Mouse (Mus musculus): ENCODE results near the gene Lag3. TPM values are rescaled to one million over a fixed set of nuclear protein-coding genes. Genes with fewer than 3 reads are reported as not detected.
"Not testable (repeated sequence)": the region's sequence is repeated elsewhere in the genome, so short reads cannot be mapped to it uniquely, and the experiment has no call there.

The Lag3 gene
- polyA plus RNA-seq, 1 experiment from 2014 or later: 3.1 TPM

GRCm38 (mm10) chr6:124907767-124908166, 3.7 kb downstream of the Lag3 start:
- WGBS: 86% methylated on average over 1 of the region's 1 CpGs
- H3K4me3 ChIP-seq: no peak overlapping the region
- peaks cover 43% of the 10 kb centered on the region for H3K4me1 ChIP-seq
- H3K27ac ChIP-seq: no peak overlapping the region
- ATAC-seq (ENCODE audit: low FRiP score, low read depth): no peak
- no peak overlapping the region for H3K9ac ChIP-seq
- H3K27me3 ChIP-seq: peaks cover 22% of the 10 kb centered on the region
- no peak overlapping the region for H3K4me2 ChIP-seq (replicated peaks)
- H3K9me3 ChIP-seq: no peaks in the 10 kb centered on the region
- H3K36me3 ChIP-seq: peaks cover 5% of the 10 kb centered on the region

- H3K27me3 ChIP-seq: peaks cover 13% of the 10 kb centered on the region
- peak overlapping the region; percentile 50 for H3K4me3 ChIP-seq
- H3K27ac ChIP-seq: peak overlapping the region; percentile 97
- no peaks in the 10 kb centered on the region for H3K36me3 ChIP-seq
- H3K4me1 ChIP-seq: peaks cover 23% of the 10 kb centered on the region
- WGBS: 34% methylated on average over 16 of the region's 16 CpGs
- H3K9me3 ChIP-seq: no peaks in the 10 kb centered on the region
- H3K4me2 ChIP-seq (replicated peaks): peak overlapping the region; percentile 72
- H3K9ac ChIP-seq: peak overlapping the region; percentile 70
- ATAC-seq (ENCODE audit: low FRiP score, low read depth): no peak
These were observed 6.3 kb downstream of the Lag3 start for GRCm38 (mm10) chr6:124904991-124905860.

- peaks cover 5% of the 10 kb centered on the region for H3K27me3 ChIP-seq
These were observed 7.1 kb downstream of the Lag3 start for GRCm38 (mm10) chr6:124904161-124904981.

GRCm38 (mm10) chr6:124903580-124904151, 7.8 kb downstream of the Lag3 start:
- H3K36me3 ChIP-seq: no peaks in the 10 kb centered on the region
- H3K4me3 ChIP-seq: peak overlapping the region; percentile 50
- peaks cover 16% of the 10 kb centered on the region for H3K4me1 ChIP-seq
- H3K4me2 ChIP-seq (replicated peaks): peak overlapping the region; percentile 72
- peaks cover 5% of the 10 kb centered on the region; the same call in 1 of the 2 replicates for H3K27me3 ChIP-seq
- no peaks in the 10 kb centered on the region for H3K9me3 ChIP-seq
- WGBS: under 1% methylated on average over 23 of the region's 23 CpGs
- peak; percentile 81 for ATAC-seq (ENCODE audit: low FRiP score, low read depth)
- peak overlapping the region; percentile 97 for H3K27ac ChIP-seq
- H3K9ac ChIP-seq: peak overlapping the region; percentile 70

More at GRCm38 (mm10) chr6:124904161-124904981, 7.1 kb downstream of the Lag3 start:
- peak overlapping the region; percentile 70 for H3K9ac ChIP-seq
- H3K36me3 ChIP-seq: no peaks in the 10 kb centered on the region
- WGBS: 9% methylated on average over 24 of the region's 24 CpGs
- ATAC-seq (ENCODE audit: low FRiP score, low read depth): peak; percentile 78
- no peaks in the 10 kb centered on the region for H3K9me3 ChIP-seq
- peak overlapping the region; percentile 97 for H3K27ac ChIP-seq
- H3K4me1 ChIP-seq: peaks cover 16% of the 10 kb centered on the region
- peak overlapping the region; percentile 72 for H3K4me2 ChIP-seq (replicated peaks)
- H3K4me3 ChIP-seq: peak overlapping the region; percentile 50

- no peak for ATAC-seq (ENCODE audit: low FRiP score, low read depth)
- Histone ChIP-seq H3K4me3 (no peak overlapping the region), H3K9me3 (no peaks in the 10 kb centered on the region), H3K9ac (no peak overlapping the region), H3K4me1 (peaks cover 16% of the 10 kb centered on the region), H3K27ac (no peak overlapping the region), H3K27me3 (no peaks in the 10 kb centered on the region), H3K36me3 (no peaks in the 10 kb centered on the region), H3K4me2 (replicated peaks) (no peak overlapping the region)
These were observed 9.7 kb downstream of the Lag3 start for GRCm38 (mm10) chr6:124901851-124902250.

- H3K4me2 ChIP-seq (replicated peaks): no peak overlapping the region
- H3K27ac ChIP-seq: no peak overlapping the region
- no peak overlapping the region for H3K4me3 ChIP-seq
- no peaks in the 10 kb centered on the region for H3K9me3 ChIP-seq
- H3K27me3 ChIP-seq: no peaks in the 10 kb centered on the region
- no peaks in the 10 kb centered on the region for H3K36me3 ChIP-seq
- H3K4me1 ChIP-seq: peaks cover 16% of the 10 kb centered on the region
- 0 out of 2 replicates have a peak overlapping the region, but pooled peaks have one; percentile 15 for H3K9ac ChIP-seq
- ATAC-seq (ENCODE audit: low FRiP score, low read depth): no peak
- WGBS: 63% methylated on average over 10 of the region's 10 CpGs
These were observed 10.6 kb downstream of the Lag3 start for GRCm38 (mm10) chr6:124900801-124901480.

GRCm38 (mm10) chr6:124900056-124900800, 11.3 kb downstream of the Lag3 start:
- Histone ChIP-seq H3K36me3 (no peaks in the 10 kb centered on the region), H3K9me3 (no peaks in the 10 kb centered on the region), H3K27me3 (no peaks in the 10 kb centered on the region), H3K9ac (no peak overlapping the region), H3K4me1 (peaks cover 12% of the 10 kb centered on the region), H3K4me3 (no peak overlapping the region), H3K4me2 (replicated peaks) (no peak overlapping the region), H3K27ac (no peak overlapping the region)
- 48% methylated on average over 8 of the region's 8 CpGs for WGBS
- no peak for ATAC-seq (ENCODE audit: low FRiP score, low read depth)

GRCm38 (mm10) chr6:124898359-124898758, 13.1 kb downstream of the Lag3 start:
- no peak overlapping the region for H3K9ac ChIP-seq
- H3K4me2 ChIP-seq (replicated peaks): no peak overlapping the region
- no peak overlapping the region for H3K27ac ChIP-seq
- ATAC-seq (ENCODE audit: low FRiP score, low read depth): no peak
- no peaks in the 10 kb centered on the region for H3K27me3 ChIP-seq
- H3K36me3 ChIP-seq: no peaks in the 10 kb centered on the region
- no peak overlapping the region for H3K4me3 ChIP-seq
- H3K9me3 ChIP-seq: no peaks in the 10 kb centered on the region
- WGBS: 40% methylated on average over 3 of the region's 3 CpGs
- H3K4me1 ChIP-seq: peaks cover 2% of the 10 kb centered on the region; the same call in 1 of the 2 replicates

- not testable (repeated sequence) for H3K36me3 ChIP-seq; H3K4me2 ChIP-seq (replicated peaks); H3K9me3 ChIP-seq; ATAC-seq (ENCODE audit: low FRiP score, low read depth); H3K9ac ChIP-seq; H3K27ac ChIP-seq; H3K4me3 ChIP-seq; H3K4me1 ChIP-seq; H3K27me3 ChIP-seq
- 94% methylated on average over 2 of the region's 2 CpGs for WGBS
These were observed 17.4 kb downstream of the Lag3 start for GRCm38 (mm10) chr6:124894113-124894512.

GRCm38 (mm10) chr6:124890997-124891396, 20.5 kb downstream of the Lag3 start:
- WGBS: 60% methylated on average over 6 of the region's 6 CpGs
- no peaks in the 10 kb centered on the region for H3K4me1 ChIP-seq
- no peak for ATAC-seq (ENCODE audit: low FRiP score, low read depth)

GRCm38 (mm10) chr6:124888555-124889125, 22.9 kb downstream of the Lag3 start:
- no peak overlapping the region for H3K9ac ChIP-seq
- H3K4me1 ChIP-seq: peaks cover 4% of the 10 kb centered on the region; the same call in 1 of the 2 replicates
- H3K9me3 ChIP-seq: no peaks in the 10 kb centered on the region
- no peak overlapping the region for H3K4me2 ChIP-seq (replicated peaks)
- no peak overlapping the region for H3K4me3 ChIP-seq
- no peaks in the 10 kb centered on the region for H3K27me3 ChIP-seq
- ATAC-seq (ENCODE audit: low FRiP score, low read depth): no peak
- no peaks in the 10 kb centered on the region for H3K36me3 ChIP-seq
- no peak overlapping the region for H3K27ac ChIP-seq
- WGBS: 87% methylated on average over 6 of the region's 6 CpGs

More at GRCm38 (mm10) chr6:124890997-124891396, 20.5 kb downstream of the Lag3 start:
- Histone ChIP-seq H3K36me3 (no peaks in the 10 kb centered on the region), H3K9me3 (no peaks in the 10 kb centered on the region), H3K27me3 (no peaks in the 10 kb centered on the region), H3K9ac (no peak overlapping the region), H3K4me3 (no peak overlapping the region), H3K4me2 (replicated peaks) (no peak overlapping the region), H3K27ac (no peak overlapping the region)

Data from limb, embryonic 13.5 days (tissue).